Mouse (Mus musculus) NIH3T3 (cell line): ENCODE measurements at regions not wholly inside any gene's neighbourhood (a gene's known extent, or its start where the extent isn't known, plus 50 kb on each side); places are given as distances from the start of the nearest gene placed in this dataset.

Experiments used
- DNase-seq: peaks from one replicate; pipeline ENCODE4 v3.0.0-alpha.2; 2012; ENCODE audit warnings: low read depth

- no peak for DNase-seq
Observed at GRCm38 (mm10) chr6:99895558-99895957, 169.4 kb upstream of the Prok2 start.

- no peak for DNase-seq
Observed at GRCm38 (mm10) chr6:99893936-99894335, 167.7 kb upstream of the Prok2 start.

- no peak for DNase-seq
Observed at GRCm38 (mm10) chr6:99892204-99892603, 166.0 kb upstream of the Prok2 start.

- DNase-seq, result no peak
Observed at GRCm38 (mm10) chr6:99891790-99892189, 165.6 kb upstream of the Prok2 start.

- DNase-seq, result peak; percentile 21
Observed at GRCm38 (mm10) chr6:99890805-99891204, 164.6 kb upstream of the Prok2 start.

GRCm38 (mm10) chr6:99889055-99889454 is 162.9 kb upstream of the Prok2 start:
- DNase-seq, result no peak

DNA sequence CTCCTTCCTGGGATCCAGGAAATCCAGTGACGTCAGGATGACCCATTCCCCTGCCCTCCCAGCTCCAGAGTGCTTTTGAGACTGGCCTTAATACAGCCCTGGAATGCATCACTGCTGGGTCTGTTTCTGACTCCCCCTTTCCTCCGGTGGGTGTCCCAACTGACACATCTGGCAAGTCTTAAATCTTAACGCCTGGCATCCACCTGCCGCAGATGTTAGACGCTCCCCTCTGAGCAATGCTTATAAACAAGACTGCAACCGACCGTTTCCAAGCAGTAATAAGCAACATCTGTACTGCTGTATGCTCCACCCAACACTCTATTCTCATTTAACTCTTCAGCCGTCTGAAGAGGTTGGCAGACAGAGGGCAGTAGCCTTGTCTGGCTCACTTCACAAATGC is 161.7 kb upstream of the Prok2 start:
- peak; percentile 59 for DNase-seq

GRCm38 (mm10) chr6:99884755-99885154 is 158.6 kb upstream of the Prok2 start:
- DNase-seq, result peak; percentile 17

DNA sequence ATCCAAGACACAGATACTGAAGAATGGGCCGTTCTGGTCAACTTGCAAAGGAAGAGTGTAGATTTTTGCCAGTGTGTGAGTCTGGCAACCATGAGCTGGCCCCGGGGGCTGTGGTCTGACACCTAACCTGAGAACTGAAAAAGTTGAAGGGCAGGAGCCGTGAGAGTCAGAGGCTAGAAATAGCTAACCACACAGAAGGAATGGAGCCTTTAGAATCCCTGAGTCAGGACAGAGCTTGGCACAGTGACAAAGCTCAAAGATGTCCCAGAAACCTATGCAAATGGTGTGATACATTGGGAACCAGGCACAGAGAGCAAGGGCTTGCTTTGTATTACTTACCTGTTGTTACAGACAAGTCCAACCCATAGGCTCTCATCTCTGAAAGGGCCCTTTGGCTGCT is 157.9 kb upstream of the Prok2 start:
- peak; percentile 26 for DNase-seq

- no peak for DNase-seq
Observed at GRCm38 (mm10) chr6:99881606-99882005, 155.4 kb upstream of the Prok2 start.

- no peak for DNase-seq
Observed at GRCm38 (mm10) chr6:99874852-99875251, 148.7 kb upstream of the Prok2 start.

DNA sequence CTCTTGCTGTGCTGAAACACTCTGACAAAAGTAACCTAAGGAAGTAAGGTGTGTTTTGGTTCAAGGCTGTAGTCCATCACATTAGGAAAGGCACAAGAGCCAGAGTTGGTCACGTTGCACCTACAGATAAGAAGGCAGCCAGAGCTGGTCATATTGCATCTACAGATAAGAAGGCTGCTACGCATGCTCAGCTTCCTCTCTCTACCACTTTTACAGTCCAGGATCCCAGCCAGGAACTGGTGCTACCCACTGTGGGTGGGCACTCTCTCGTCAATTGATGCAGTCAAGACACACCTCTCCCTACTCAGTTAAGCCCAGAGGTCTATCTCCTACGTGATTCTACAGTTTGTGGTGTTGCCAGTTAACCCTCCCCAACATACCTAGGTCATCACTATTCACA is 147.8 kb upstream of the Prok2 start:
- DNase-seq, result no peak

DNA sequence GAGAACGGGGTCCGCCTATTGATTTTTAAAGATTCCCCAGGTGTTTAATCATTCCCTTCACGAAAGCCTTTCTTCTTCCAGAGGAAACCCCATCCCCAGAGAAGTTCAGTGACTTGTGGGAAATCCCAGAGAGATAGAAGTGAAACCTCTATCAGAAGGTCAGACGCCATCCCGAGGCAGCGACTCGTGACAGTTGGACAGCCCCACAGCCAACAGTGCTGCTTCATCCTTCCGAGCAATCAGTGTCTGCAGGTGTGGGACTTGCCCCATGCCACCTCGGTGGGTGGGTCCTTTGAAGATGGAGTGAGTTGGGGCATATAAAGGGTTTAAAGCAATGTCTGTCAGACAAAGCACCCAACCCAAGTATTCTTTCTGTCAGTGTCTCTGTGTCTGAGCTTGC is 139.9 kb upstream of the Prok2 start:
- DNase-seq, result no peak

DNA sequence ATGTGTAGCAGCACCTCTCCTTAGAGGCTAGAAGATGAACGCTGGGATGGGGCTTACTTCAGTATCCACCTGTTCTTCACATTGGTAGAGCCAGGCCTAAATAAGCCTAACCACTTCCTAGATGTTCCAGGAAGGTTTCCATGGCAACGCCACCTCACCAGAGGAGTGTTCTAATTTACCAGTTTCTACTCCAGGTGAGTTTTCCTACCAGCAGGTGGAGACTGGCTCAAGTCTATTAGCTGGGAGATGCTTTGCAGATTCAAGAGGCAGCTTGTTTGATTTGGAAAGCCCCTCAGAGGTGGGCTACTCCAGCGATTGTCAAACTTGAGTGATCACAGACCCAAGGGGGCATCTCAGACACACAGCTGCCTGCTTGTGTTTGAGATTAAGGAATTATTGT is 138.8 kb upstream of the Prok2 start:
- DNase-seq, result peak; percentile 34

GRCm38 (mm10) chr6:99863418-99863817 is 137.2 kb upstream of the Prok2 start:
- no peak for DNase-seq

GRCm38 (mm10) chr6:99857411-99857810 is 131.2 kb upstream of the Prok2 start:
- no peak for DNase-seq

DNA sequence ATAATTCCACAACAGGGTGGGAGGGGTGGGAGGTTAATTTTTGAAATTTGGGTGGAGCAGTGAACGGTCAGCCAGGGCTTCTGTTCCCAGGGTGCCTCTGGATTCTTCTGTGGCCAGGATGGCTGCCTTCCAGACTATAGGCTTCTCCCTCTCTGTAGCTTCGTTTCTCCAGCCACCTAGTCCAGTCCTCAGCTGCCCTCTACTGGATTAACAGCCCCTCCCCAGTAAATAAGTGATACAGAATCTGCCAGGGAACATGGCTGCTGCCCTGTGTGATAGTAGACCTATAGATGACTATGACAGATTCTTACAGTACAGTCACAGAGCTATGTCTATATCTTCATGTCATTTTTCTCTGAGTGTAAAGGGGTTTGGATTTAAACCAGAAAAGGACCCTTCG is 127.5 kb upstream of the Prok2 start:
- DNase-seq, result peak; percentile 27

DNA sequence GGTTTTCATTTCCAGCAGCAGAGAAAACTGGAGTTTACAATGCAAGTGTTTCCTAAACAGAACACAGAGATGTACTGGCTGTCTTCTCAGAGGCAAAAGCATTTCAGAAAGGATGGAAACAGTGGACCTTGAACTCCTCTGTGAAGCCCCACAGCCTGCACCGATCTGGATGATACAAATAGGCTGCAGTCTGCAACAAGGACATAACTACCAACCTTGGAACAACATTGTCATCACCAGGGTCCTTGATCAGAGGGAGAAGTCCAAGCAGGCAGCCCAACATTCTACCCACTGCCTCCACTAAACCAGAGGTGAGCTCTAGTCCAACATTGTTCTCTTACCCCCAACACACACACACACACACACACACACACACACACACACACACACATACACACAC is 124.5 kb upstream of the Prok2 start:
- DNase-seq, result no peak

- DNase-seq, result peak; percentile 8
Observed at GRCm38 (mm10) chr6:99845508-99845846, 119.3 kb upstream of the Prok2 start.

DNA sequence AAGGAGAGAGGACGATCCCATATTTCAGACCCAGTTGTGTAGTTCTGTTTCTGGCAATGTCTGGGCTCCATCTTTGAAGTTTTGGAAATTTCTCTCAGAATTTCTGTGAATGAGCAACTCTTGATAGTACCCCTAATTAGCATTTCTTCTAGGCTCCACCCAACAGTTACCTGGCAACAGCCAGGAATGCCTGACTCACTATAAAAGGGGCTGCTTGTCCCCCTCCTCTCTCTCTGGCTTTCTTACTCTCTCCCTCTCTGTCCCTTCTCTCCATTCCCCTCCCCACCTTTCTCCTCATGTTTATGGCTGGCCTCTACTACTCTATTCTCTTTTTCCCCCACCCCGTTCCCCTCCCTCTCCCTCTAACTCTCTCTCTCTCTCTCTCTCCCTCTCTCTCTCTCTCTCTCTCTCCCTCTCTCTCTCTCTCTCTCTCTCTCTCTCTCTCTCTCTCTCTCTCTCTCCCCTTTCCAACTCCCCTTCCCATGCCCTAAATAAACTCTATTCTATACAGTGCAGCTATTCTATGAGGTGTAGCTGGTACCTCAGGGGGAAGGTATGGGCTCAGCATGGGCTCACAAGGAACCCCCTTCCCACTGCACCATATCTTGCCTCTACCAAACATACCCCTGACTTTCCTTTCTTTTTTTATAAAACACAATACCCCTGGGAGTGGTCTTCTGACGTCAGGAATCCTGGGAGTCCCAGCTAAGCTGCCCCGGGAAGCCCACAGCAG is 118.7 kb upstream of the Prok2 start:
- DNase-seq, result peak; percentile 7

DNA sequence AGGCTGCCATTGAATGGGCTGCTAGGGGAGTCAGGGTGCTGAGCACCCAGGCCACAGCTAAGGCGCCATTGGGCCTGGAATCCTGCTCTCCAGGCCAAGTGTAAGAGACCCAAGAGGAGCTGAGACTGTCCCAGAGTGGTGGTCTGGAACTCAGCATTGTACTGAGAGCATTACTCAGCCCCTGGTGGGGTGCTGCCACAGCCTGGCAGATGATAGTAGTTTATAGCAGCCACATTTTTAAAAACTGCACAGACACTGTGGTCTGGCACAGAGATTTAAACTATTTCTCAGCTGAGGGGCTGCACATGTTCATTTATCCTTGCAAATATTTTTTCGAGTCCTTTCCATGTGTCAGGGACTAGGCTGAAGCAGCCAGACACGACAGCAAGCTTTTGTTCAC is 117.3 kb upstream of the Prok2 start:
- no peak for DNase-seq

DNA sequence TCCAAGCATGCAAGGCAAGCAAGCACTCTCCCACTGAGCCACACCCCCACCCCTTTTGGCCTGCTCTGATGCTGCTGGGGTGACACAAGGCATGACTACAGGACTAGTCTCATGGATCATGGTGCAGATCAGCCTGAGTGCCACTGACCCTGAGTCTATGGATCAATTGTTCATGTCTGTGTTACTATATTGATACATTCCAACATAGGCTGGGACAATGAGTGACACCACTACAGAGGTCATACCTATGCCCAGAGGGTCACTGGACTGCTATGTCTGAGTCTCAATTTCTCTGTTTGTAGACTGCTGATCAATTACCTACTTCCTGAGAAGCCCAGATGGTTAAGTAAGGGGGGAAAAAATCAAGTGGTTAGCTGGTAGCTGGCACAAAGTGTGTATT is 116.5 kb upstream of the Prok2 start:
- DNase-seq, result no peak

- no peak for DNase-seq
Observed at GRCm38 (mm10) chr6:99840823-99841222, 114.6 kb upstream of the Prok2 start.

- DNase-seq, result peak; percentile 58
Observed at GRCm38 (mm10) chr6:99833323-99833722, 107.1 kb upstream of the Prok2 start.

DNA sequence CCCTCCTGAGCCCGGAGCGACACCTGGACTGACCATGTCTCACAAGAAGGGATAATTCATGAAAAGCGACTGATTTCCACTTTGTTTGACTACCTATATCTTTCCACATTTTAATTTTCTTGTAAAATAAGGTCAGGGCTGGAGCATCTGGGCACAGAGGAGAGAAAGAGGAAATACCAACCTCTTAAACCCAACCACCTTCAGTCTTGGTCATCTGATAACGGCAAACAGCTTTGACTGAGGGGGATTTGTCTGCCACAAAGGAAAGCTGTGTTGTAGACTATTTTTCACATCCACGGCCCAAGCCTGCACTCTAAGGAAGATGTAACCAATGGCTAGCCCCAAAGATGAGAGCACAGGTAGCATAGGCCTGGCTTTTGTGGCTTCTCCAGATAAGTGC is 101.4 kb upstream of the Prok2 start:
- DNase-seq, result no peak
